Mouse (Mus musculus): ENCODE data around the gene Gm47841. TPM values are rescaled to one million over a fixed set of nuclear protein-coding genes. Genes with fewer than 3 reads are reported as not detected.

Gm47841 gene
- polyA plus RNA-seq, 1 experiment, result not detected

DNA sequence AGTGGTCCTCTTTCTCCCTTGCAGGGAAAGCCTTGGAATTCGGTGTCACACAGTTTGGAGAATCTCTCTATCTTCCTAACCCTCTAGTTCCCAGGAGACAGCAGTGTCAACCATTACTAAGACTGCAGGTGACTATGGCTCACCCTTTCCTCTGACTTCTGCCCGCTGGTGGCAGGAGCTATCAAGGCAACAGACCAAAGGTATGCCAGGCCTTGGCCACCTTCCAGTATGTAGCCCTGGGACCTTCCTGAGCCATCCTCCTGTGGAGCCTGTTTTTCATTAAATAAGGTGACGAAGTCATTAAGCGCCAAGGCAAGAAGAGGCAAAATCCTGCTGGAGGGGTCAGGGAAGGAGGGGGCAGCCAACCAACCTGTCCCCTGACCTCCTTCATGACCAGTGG is 28.0 kb upstream of the Gm47841 start:
- DNase-seq (ENCODE audit: extremely low spot score in 1 of 2, low spot score in 1 of 2), result no peak

DNA sequence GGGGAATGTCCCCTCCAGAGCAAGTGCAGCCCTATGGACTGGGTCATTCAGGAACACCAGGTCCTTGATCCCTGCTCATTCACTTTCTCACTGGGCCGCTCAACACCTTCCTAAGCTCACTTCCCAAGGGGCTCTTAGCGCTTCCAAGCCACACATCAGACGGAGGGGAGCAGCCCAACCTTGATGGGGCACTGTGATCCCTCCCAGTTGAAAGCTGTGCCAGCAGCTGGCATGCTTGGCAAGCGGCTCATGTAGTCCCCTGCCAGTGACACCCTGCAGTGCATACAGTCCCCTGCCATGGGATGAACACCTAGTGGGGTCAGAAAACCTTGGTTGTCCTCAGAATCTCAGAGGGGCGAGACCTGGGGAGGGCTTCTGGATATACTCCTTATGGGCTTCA is 26.9 kb upstream of the Gm47841 start:
- DNase-seq (ENCODE audit: extremely low spot score in 1 of 2, low spot score in 1 of 2), result no peak

DNA sequence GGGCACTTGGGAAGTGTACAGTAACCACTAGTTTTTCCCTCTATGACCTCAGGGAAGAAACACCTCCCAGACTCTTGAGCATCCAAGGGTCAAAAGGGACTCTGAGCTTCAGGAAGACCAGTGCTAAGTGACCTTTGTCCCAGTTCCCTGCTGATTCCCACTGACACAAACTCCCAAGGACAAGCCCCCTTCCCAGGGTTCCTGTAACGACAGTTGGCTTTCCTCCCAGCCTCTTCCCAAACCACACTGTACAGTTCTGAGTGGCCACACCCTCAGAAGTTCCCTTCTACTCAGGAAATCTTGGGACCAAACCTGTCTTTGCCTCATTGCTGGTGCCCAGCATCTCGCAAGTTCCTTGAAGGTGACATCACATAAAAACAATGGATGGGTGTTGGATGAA is 25.5 kb upstream of the Gm47841 start:
- no peak for DNase-seq (ENCODE audit: extremely low spot score in 1 of 2, low spot score in 1 of 2)

DNA sequence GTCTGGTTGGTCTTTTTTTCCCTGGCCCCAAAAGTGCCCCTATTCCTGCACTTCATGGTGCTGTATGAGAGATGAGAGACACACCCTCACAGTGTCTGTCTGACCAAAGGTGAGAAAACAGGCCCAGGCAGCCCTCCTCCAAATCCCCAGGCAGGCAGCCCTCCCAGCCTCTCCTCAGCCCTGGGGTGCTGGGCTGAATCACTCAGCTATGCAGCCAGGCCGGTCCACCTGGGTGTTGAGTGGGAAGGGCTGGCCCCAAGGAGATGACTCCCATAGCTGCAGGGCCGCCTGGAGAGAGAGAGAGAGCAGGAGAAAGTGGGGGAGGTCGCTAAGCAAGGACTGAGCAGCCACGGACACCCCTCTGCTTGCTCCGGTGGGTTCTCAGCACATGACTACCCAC is 23.6 kb upstream of the Gm47841 start:
- no peak for DNase-seq (ENCODE audit: extremely low spot score in 1 of 2, low spot score in 1 of 2)

DNA sequence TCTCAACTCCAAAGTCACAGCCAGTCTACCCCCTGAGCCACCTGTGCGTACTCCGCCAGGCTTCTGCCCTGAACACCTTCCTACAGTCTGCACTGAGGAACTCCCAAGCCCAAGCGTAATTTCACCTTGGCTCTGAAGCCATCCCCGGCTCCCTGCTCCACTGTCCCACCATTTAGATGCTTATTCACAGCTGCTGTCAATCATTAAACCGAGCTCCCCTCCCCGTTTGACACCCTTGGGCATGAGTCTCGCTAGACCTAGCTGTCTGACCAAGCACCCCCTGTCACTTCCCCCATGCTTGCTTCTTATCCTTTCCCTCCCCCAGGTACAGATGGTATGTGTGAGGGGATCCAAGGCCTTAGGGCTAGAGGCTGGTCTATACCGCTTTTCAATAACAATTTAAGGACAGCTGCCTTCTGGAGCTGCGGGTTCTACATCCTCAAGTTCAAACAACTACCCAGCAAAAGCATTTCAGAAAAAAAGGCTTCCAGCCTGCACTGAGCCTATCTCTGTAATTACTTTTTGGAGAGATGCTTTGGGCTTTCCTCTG is 22.5 kb upstream of the Gm47841 start:
- no peak for DNase-seq (ENCODE audit: extremely low spot score in 1 of 2, low spot score in 1 of 2)

DNA sequence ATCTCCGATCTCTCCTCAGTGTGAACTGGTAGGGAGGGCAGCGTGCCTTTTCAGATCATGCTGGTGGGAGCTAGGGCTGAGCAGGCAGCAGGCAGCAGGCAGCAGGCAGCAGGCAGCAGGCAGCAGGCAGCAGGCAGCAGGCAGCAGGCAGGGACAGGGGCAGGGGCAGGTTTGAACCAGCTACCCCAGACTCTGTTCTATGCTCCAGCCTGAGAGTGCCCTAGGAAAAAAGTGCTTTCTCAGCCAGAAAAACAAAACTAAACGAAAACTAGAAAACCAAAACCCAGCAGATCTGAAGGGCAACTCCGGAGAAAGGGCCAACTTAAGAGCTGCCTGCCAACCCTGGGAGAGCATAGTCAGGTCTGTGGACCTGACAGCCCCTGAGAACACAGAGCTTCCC is 21.5 kb upstream of the Gm47841 start:
- DNase-seq (ENCODE audit: extremely low spot score in 1 of 2, low spot score in 1 of 2), result no peak

DNA sequence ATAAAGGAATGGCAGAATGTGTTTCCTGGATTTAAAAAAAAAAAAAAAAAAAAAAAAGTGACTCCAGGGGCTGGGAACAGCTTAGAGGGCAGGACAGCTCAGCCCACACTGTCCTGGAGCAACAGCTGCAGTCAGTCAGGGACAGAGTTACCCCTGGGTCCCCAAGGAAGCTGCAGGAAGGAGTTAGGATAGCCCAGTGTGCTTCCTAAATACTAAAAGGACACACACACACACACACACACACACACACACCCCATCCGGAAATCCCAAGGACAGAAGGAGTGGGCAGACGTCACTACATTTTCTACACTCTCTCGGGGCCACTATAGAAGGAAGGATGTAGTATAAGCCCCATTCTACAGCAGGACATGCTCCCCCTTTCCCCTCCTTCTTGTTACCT is 20.8 kb upstream of the Gm47841 start:
- no peak for DNase-seq (ENCODE audit: extremely low spot score in 1 of 2, low spot score in 1 of 2)

DNA sequence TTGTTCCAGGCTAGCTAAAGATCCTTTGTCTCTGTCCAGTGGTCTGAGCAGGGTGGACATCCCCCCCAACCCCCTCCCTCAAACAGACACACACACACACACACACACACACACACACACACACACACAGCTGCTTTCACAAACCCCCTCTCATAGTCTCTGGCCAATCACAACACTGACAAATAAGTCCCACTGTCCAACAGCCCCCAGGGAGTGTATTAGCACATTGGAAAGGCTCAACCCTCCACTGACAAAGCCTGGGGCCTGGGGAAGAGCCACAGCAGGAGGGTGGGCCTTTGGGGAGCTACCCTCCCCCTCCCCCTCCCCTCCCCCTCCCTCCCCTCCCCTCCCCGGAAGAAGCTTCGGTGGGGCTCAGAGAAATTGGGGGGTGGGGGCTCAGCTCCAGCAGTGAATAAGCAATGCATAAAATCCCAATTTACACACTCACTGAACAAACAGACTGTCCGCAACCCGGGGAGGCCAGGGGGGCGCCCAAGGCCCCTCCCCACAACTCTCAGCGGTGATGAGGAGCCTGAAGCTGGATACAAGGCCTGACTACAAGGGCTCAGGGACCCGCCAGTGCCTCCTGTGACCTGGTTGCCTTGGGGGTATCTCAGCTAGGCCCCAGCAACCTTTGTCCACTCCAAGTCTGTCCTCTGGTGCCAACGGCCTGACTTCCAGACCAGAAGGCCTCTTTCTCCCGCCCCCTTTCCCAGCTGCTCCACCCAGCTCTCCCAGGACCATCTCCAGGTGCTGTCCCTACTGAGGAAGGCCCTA is 19.9 kb upstream of the Gm47841 start:
- DNase-seq (ENCODE audit: extremely low spot score in 1 of 2, low spot score in 1 of 2), result no peak

DNA sequence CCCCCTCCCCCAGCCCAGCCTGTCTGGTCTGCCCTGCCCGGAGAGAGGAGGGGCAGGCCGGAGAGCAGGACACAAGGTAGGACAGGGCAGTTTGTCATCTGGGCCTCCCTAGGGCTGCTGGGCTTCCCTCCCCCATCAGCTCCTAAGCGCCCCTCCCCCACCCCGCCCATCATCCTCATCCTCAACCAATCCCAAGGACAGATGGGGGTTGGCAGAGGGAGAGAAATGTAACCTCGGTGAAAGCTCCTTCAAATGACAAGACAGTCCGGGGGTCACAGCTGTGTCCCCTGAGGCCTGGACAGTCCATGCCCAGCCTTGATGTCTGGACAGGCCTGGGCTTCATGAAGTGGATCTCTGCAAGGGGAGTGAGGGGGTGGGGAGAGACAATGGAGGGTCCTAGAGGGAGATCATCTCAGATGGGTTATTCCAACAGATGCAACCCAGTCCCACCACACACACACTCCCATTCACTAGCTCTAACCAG is 19.2 kb upstream of the Gm47841 start:
- DNase-seq (ENCODE audit: extremely low spot score in 1 of 2, low spot score in 1 of 2), result no peak

DNA sequence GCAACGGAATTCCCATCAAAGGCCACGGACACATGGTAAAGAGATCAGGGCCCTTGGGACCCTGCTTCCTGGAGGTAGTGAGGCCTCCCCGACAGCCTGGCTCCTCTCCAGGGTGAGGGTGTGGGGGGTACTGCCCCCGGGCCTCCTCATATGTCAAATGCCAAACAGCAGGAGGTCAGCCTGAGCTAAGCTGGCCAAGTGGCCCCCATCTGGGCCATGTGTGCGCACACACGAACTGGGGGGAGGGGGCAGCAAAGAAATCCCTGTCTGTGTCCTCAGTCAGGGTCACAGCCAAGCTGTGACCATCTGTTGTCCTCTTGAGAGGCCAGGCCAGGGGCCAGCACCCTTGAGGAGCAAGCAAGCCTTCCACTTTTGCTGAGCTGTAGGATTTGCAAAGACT is 17.9 kb upstream of the Gm47841 start:
- DNase-seq (ENCODE audit: extremely low spot score in 1 of 2, low spot score in 1 of 2), result no peak

DNA sequence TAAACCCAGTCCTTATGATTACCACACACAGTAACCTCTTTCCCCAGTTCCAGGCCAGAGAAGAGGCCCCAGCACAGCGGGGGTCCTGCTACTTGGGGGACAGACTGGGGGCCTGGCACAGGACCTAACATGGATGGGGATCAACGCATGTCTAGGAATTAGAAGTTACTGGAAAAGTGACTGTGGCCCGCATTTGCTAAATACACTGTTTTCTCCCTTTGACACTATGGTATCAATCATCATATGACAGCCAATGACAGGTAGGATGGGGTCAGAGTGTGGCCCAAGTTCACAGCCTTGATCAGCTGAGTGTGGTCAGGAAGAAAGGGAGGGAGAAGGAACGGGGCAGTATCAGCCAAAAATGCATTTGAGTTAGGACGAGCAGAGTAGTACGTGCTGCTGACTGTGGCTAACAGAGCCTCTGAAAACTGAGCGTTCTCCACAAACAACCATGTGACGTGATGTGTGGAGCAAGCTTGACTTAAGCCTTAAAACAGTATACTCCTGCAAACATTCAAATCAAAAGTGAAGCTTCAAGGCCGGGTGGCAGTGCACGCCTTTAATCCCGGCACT is 13.2 kb upstream of the Gm47841 start:
- DNase-seq (ENCODE audit: extremely low spot score in 1 of 2, low spot score in 1 of 2), result no peak

DNA sequence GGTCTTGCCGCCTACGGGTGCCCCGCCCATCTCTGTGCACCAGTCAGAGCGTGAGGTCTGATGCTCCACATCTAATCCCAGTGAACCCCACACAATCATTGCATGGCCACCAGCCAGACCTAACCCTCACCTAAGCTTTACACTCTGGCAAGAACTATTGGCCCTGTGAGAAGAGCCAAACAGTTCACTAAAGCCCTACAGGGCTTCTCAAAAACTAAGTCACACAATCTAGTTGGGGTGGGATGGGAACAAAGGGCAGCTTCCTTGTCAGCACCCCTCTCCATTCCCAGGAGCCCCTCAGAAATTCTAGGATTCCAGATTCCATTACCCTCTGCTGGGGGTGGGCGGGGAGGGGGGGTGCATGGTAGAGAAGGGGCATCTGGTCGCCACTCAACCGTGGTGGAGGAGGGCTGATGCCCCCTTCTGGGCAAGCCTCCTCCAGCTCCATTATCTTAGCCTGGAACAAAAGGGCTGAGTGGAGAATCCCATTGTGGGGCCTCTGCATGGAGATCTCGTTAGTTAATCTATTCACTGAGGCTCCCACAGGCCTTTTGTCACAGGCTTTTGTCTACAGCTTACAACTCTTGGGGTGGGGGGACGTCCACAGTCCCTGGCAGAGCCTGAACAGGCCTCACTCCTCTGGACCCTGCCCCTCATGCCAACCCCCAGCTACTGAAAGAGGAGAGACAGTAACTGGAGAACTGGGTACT is 12.5 kb upstream of the Gm47841 start:
- no peak for DNase-seq (ENCODE audit: extremely low spot score in 1 of 2, low spot score in 1 of 2)

DNA sequence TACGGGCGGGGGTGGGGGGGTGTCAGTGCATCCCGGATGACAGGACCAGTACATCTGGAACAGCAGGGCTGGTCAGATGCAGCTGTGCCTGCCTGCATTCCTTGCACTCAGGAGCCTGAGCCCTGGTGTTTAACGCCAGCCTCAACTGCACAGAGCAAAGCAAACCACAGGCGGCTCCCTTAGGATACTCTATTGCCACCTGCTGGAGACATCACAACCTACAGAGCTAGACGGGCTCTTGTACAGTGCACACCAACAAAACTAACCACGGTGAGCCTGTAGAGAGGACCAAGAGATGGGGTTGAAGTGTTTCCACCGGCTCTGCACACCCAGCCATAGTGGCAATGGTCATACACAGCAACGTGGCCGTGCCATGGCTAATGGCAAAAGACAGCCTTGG is 9.0 kb upstream of the Gm47841 start:
- DNase-seq (ENCODE audit: extremely low spot score in 1 of 2, low spot score in 1 of 2), result peak in 1 of 2 experiments; percentile 80

DNA sequence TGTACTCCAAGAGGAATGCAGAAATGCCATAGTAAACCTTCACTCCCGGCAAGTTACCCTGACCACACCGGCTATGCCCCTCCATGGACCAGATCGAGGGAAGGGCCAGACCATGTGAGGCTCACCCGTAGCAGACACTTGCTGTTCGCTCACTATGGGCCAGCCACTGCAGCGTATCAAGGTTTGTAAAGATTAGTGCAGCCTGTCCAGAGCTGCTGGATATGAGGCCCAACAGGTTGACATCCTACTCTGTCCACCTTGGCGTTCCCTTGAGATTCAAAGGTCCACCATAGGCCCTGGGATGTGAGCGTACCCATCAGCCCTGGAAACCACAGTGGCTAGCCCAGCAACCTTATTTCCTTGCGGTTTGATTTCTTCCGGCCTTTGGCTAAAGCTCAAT is 7.3 kb upstream of the Gm47841 start:
- no peak for DNase-seq (ENCODE audit: extremely low spot score in 1 of 2, low spot score in 1 of 2)

DNA sequence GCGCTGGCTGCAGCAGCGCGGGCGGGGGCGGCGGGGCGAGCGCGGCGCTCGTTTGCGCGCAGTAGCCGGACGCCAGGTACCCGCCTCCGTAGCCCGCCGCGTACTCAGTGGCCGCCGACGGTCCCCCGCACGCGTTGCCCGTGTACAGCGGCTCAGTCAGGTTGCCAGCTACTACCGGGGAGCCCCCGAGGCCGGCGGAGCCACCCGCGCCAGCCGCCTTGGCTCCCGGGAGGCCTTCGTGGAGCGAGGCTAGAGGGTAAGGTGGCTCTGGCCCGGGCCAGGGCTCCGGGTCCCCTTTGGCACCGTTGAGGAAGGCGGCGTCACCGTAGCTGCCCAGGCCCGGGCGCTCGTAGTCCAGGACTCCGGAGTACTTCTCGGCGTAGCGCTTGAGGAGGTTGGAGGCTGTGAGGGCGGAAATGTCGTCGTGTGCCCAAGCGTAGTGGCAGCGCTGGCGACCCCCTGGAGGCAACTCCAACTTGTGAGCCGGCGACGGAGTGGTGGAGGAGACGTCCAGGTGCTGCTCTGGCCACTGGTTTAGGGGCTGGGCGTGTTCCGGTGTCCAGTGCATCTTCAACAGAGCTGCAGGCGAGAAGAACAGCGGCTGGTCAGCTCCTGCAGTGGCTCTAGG is 6.7 kb upstream of the Gm47841 start:
- DNase-seq (ENCODE audit: extremely low spot score in 1 of 2, low spot score in 1 of 2), result no peak

DNA sequence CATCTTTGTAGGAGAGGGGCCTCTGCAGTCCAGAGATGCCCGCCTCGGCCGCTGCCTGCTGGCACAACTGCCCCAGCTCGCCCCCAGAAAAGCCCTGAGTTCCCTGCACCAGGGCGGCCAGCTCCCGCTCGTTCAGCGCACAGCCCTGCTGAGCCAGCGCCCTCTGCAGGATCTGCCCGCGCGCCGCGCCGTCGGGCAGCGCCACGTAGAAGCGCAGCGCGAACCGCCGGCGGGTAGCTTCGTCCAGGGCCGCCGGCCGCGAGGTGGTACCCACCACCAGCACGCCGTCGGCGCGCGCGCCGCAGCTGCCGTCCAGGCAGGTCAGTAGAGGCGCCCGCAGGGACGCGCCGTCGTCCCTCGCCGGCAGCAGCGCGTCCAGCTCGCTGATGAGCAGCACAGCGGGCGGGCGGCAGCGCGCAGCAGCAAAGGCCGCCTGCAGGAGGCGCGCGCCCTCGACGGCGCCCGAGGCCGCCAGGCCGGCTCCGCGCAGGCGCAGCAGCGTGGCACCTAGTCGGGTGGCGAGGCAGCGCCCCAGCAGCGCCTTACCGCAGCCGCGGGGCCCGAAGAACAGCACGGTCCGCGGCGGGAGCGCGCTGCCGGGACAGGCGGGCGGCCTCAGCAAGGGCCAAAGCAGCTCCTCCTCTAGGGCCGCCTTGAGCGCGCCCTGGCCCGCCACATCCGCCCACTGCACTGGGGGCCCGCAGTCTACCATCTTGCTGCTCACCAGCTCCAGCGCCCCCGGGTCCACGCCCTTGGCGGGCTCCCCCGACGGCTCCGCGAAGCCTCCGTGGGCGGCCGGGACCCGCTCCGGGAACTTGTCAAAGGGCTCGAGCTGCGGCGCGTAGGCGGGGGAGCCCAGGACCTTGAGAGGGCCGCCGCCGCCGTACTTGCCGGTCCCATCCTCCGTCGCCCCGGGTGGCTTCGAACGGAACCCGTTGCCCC is 5.6 kb upstream of the Gm47841 start:
- no peak for DNase-seq (ENCODE audit: extremely low spot score in 1 of 2, low spot score in 1 of 2)

DNA sequence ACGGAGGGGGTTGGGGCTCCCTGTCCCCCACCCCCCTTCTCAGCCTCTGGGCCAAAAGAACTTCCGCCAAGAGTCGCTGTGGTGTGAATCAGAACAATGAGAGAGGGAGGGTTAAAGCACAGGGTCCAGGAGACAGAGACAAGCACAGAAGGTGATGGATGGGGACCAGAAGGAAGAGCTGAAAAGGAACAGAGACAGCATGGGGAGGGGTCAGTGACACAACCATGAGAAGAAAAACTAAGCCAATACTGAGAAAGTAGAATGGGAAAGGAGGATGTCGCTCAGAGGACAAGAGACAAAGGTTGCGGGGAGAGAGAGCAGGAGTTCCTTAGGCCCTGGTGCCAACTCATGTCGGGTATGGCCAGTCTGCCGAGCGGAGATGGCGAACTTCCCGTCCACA is 4.7 kb upstream of the Gm47841 start:
- DNase-seq (ENCODE audit: extremely low spot score in 1 of 2, low spot score in 1 of 2), result no peak

DNA sequence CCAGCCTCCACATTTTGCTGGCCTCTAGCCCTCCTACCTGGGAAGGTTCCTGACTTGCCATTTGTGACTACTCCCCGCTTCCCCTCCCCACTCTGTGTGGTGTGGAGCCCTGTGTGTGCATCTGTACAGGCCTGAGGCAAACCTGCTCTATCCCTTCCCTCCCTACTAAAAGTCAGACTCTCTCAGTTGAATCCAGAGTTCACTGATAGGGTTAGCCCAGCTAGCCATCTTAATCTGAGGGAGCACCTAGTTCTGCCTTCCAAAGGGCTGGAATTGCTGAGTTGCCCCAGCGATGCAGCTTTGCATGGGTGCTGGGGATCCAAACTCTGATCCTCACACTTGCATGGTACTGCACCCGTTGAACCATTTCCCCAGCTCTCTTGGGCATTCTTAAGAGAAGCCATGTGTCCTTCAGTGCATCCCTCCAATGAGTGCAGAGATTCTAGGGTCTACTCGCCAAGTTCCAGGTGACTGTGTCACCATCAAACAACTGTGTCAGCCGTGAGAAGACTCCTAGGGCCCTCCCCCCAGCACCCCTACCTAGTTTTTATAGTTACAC is 1.2 kb upstream of the Gm47841 start:
- DNase-seq (ENCODE audit: extremely low spot score in 1 of 2, low spot score in 1 of 2), result no peak

DNA sequence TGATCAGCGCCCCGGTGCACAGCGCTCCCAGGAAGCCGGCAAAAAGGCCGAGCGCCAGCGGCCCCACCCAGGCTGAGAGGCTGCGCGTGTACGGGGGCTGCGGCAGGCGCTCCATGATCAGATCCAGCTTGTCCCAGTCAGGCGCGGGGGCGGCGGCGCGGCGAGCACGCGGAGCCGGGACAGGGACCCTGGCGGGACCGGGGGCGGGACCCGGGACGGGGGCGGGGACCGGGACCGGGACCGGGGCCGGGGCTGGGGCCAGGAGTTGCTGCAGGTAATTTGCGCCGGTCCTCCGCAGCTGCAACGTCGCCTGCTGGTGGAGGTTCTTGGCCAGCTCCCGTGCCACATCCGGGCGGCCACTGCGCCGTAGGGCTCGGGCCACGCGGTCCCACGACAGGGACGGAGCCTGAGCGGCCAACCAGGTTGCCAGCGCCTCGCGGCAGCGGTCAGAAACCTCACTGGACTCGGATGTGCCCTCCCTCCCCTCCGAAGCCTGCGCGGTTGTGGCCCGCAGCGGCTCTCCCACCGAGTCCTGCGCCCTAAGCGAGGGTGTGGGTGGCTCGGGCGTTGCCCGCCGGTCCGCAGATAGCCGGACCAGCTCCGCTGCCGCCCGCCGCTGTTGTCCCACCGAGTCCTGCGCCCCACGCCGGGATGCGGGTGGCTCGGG is 537 bp downstream of the Gm47841 start:
- peak in 1 of 2 experiments; percentile 36 for DNase-seq (ENCODE audit: extremely low spot score in 1 of 2, low spot score in 1 of 2)

All from frontal cortex, adult 2 months (tissue).